Mouse (Mus musculus) urinary bladder, adult 2 months (tissue): Measurements from ENCODE around the gene Arntl2. TPM values are rescaled to one million over a fixed set of nuclear protein-coding genes. Genes with fewer than 3 reads are reported as not detected.

Experiments
- DNase-seq: peaks from one replicate; pipeline ENCODE4 v3.0.0; 2022; ENCODE audit warnings: low spot score
- polyA plus RNA-seq: library from polyadenylated mRNA; depleted of rRNA; stranded (reverse); fragments of >200 nt; gene quantifications from 2 replicates; pipeline ENCODE4 v1.2.3, GENCODE M21; 2012

Arntl2 gene
- polyA plus RNA-seq, 1 experiment, result 28.4 TPM

- no peak for DNase-seq
Observed at GRCm38 (mm10) chr6:146778055-146778454, 17.8 kb upstream of the Arntl2 start.

GRCm38 (mm10) chr6:146781566-146781965, 14.3 kb upstream of the Arntl2 start:
- DNase-seq, result no peak

GRCm38 (mm10) chr6:146793527-146793926, 2.3 kb upstream of the Arntl2 start:
- DNase-seq, result no peak

GRCm38 (mm10) chr6:146795166-146795923, 510 bp upstream of the Arntl2 start:
- no peak for DNase-seq

GRCm38 (mm10) chr6:146797446-146797845, 1.6 kb downstream of the Arntl2 start:
- no peak for DNase-seq

GRCm38 (mm10) chr6:146809991-146810390, 14.1 kb downstream of the Arntl2 start:
- no peak for DNase-seq

- DNase-seq, result no peak
Observed at GRCm38 (mm10) chr6:146813007-146813406, 17.2 kb downstream of the Arntl2 start.

GRCm38 (mm10) chr6:146820177-146820965, 24.5 kb downstream of the Arntl2 start:
- DNase-seq, result no peak

GRCm38 (mm10) chr6:146821958-146822357, 26.1 kb downstream of the Arntl2 start:
- no peak for DNase-seq

- peak; percentile 40 for DNase-seq
Observed at GRCm38 (mm10) chr6:146824727-146825486, 29.1 kb downstream of the Arntl2 start.

- no peak for DNase-seq
Observed at GRCm38 (mm10) chr6:146825487-146825773, 29.6 kb downstream of the Arntl2 start.

GRCm38 (mm10) chr6:146831320-146831719, 35.5 kb downstream of the Arntl2 start:
- no peak for DNase-seq

- no peak for DNase-seq
Observed at GRCm38 (mm10) chr6:146833485-146834314, 37.8 kb downstream of the Arntl2 start.

- no peak for DNase-seq
Observed at GRCm38 (mm10) chr6:146834342-146834741, 38.5 kb downstream of the Arntl2 start.

- DNase-seq, result no peak
Observed at GRCm38 (mm10) chr6:146835784-146836183, 39.9 kb downstream of the Arntl2 start.

GRCm38 (mm10) chr6:146837316-146837715, 41.5 kb downstream of the Arntl2 start:
- DNase-seq, result no peak

- DNase-seq, result no peak
Observed at GRCm38 (mm10) chr6:146838366-146838765, 42.5 kb downstream of the Arntl2 start.

GRCm38 (mm10) chr6:146838863-146839262, 43.0 kb downstream of the Arntl2 start:
- DNase-seq, result no peak

GRCm38 (mm10) chr6:146844867-146845266, 49.0 kb downstream of the Arntl2 start:
- DNase-seq, result no peak

- no peak for DNase-seq
Observed at GRCm38 (mm10) chr6:146845347-146845746, 49.5 kb downstream of the Arntl2 start.

- no peak for DNase-seq
Observed at GRCm38 (mm10) chr6:146845961-146846750, 50.3 kb downstream of the Arntl2 start.
